Mouse (Mus musculus) G1E (cell line): ENCODE data around the gene Bcam. TPM values are rescaled to one million over a fixed set of nuclear protein-coding genes. Genes with fewer than 3 reads are reported as not detected.

Experiments
- ATAC-seq: 2 replicates; pipeline ENCODE4 v1.8.0; 2016; ENCODE audit warnings: mild to moderate bottlenecking; ENCODE audit not compliant: insufficient number of reproducible peaks, poor library complexity, low FRiP score, severe bottlenecking; ENCODE audit errors: extremely low read depth
- DNase-seq: peaks from one replicate; pipeline ENCODE4 v3.0.0; 2012; ENCODE audit warnings: low spot score
- H3K27me3 ChIP-seq: 2 replicates; pipeline ENCODE4 v1.6.1; 2012; ENCODE audit warnings: mild to moderate bottlenecking, low read length, inconsistent platforms; ENCODE audit not compliant: insufficient read depth
- H3K36me3 ChIP-seq: replicated peaks from 2 replicates; pipeline ENCODE3; 2012; ENCODE audit warnings: mild to moderate bottlenecking, inconsistent platforms
- H3K4me1 ChIP-seq: 2 replicates; pipeline ENCODE4 v1.6.1; 2012; ENCODE audit warnings: low read depth, low read length, inconsistent platforms, mixed read lengths; ENCODE audit not compliant: insufficient read depth
- H3K4me3 ChIP-seq: 2 replicates; pipeline ENCODE4 v1.5.1; 2012; ENCODE audit warnings: low read depth, mild to moderate bottlenecking, inconsistent platforms, low read length, moderate library complexity, mixed read lengths
- H3K9me3 ChIP-seq: replicated peaks from 2 replicates; pipeline ENCODE4 v1.6.1; 2012; ENCODE audit warnings: inconsistent platforms
- CTCF ChIP-seq: IDR thresholded peaks from 2 replicates; pipeline ENCODE4 v1.5.1; 2012; ENCODE audit warnings: low read depth, low read length, inconsistent platforms, mixed read lengths
- GATA1 ChIP-seq: IDR thresholded peaks from 2 replicates; pipeline ENCODE4 v1.6.1; 2012; ENCODE audit warnings: borderline replicate concordance, low read length, inconsistent platforms, mixed read lengths
- GATA2 ChIP-seq: IDR thresholded peaks from 2 replicates; pipeline ENCODE4 v1.6.1; 2012; ENCODE audit warnings: low read depth, low read length, inconsistent platforms, borderline replicate concordance
- POLR2AphosphoS5 ChIP-seq: IDR thresholded peaks from 2 replicates; pipeline ENCODE4 v1.6.1; 2012; ENCODE audit warnings: low read depth, low read length, inconsistent platforms; ENCODE audit not compliant: insufficient replicate concordance
- TAL1 ChIP-seq: conservative IDR thresholded peaks from 2 replicates; pipeline ENCODE4 v1.6.1; 2012; ENCODE audit warnings: low read depth, low read length, inconsistent platforms, mixed read lengths
- polyA plus RNA-seq: library from polyadenylated mRNA; stranded (reverse); fragments of >175 nt; gene quantifications from 2 replicates; pipeline ENCODE4 v1.2.3, GENCODE M21; 2012
- total RNA-seq, 2 experiments: library from RNA; stranded (forward) in 1 of 2; stranded (reverse) in 1 of 2; fragments of 200-1000 nt in 1 of 2; fragments of >200 nt in 1 of 2; fragmentation: Nextera tagmentation in 1 of 2; gene quantifications; 2 replicates each; pipeline ENCODE4 v1.2.3; 2014 to 2017

The Bcam gene
- total and polyA plus RNA-seq, 3 experiments = 0.05 TPM; not detected in 2

DNA sequence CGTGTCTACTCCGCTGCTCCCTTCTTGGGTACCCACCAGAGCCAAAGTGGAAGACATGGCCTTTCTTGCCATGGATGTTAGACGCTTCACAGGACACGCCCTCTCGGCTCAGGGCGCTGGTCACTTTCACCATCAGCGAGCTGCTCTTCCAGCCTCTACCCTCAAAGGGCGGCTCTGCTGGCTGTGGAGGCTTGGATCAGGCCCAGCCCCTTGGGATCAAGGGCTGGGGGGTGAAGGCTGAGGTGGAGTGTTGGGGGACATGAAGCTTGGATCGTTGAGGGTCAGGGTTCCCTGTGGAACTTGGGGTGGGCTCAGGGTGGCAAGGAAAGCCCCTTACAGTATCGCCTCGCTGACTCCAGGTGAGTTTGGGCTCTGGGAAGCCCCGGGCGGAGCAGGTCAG lies 12.2 kb downstream of the Bcam start:
- 0 out of 2 replicates have a peak, but pooled peaks cover 2% of the 10 kb centered on the region for H3K9me3 ChIP-seq
- ATAC-seq (no peak), DNase-seq (no peak)
- no peaks in the 10 kb centered on the region for H3K36me3 ChIP-seq
- peaks cover 14% of the 10 kb centered on the region for H3K4me1 ChIP-seq
- H3K27me3 ChIP-seq = peaks cover 19% of the 10 kb centered on the region
- TF ChIP-seq CTCF = no peak
- TF ChIP-seq GATA2 = no peak
- TF ChIP-seq POLR2AphosphoS5 = no peak
- no peak for TF ChIP-seq GATA1
- no peak for TF ChIP-seq TAL1
- H3K4me3 ChIP-seq = no peak overlapping the region

DNA sequence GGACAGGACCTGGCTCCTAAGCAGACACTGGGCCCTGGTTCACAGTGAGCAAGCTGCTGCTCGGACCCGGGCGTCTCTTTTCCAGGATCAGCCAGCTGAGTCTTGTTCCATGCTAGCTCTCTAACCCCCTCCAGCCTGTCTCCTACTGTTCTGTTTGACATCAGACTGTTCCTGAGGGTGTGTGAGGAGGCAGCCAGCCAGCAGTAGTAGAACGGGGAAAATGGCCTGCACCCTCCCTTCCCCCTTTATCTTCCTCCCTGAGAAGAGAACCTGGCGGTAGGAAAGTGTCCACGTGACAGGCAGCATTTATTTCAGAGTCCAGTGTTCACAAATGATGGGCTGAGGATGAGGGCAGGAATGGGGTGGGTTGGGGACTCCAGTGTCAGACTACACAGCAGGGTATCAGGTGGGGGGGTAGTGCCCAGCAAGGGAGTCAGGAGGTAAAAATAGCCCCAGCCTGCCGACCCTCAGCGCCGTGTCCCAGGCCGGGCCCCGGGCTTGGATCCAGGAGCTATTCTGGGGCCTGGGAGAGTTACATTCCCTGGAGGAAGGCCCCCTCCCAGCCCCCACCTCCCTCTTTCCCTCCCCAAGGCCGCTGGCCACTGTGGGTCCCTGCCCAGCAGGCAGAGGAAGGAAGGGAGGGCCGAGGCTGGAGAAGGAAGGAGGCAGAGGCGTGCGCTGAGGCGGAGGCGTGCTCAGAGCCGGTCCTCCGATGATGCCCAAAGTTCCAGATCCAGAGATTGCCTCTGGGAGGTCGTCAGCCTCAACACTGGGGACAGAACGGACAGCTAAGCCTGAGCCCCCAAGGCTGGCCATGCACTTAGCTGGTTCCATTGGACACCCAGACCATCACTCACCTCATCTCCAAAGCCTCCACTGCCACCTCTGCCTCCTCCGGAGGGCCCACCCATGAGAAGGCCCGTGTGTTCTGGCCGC lies 14.7 kb downstream of the Bcam start:
- Histone ChIP-seq H3K9me3 (0 out of 2 replicates have a peak, but pooled peaks cover 2% of the 10 kb centered on the region), H3K4me3 (no peak overlapping the region), H3K4me1 (peaks cover 12% of the 10 kb centered on the region), H3K36me3 (no peaks in the 10 kb centered on the region), H3K27me3 (peaks cover 19% of the 10 kb centered on the region)
- no peak for DNase-seq
- TF ChIP-seq GATA1 = no peak
- no peak for TF ChIP-seq CTCF
- no peak for TF ChIP-seq GATA2
- TF ChIP-seq TAL1 = no peak
- TF ChIP-seq POLR2AphosphoS5 = no peak
- no peak for ATAC-seq

DNA sequence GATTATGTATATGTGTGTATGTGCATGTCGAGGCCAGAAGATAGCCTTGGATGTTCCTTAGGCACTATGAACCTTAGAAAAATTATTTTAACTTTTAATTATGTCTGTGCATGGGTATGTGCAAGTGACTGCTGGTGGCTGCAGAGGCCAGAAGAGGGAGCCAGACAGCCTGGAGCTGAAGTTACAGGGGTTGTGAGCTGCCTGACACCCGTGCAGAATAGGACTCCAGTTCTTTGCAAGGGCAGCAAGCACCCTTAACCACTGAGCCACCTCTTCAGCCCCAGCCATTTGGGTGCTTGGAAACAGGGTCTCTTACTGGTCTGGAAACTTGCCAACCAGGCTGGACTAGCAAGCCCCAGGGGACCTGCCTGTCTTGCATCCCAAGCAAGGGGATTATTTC lies 15.8 kb downstream of the Bcam start:
- DNase-seq (no peak), ATAC-seq (no peak)
- Histone ChIP-seq H3K4me3 (no peak overlapping the region), H3K4me1 (peaks cover 15% of the 10 kb centered on the region), H3K9me3 (0 out of 2 replicates have a peak, but pooled peaks cover 2% of the 10 kb centered on the region), H3K36me3 (no peaks in the 10 kb centered on the region), H3K27me3 (peaks cover 16% of the 10 kb centered on the region)
- TF ChIP-seq CTCF (no peak), GATA2 (no peak), TAL1 (no peak), POLR2AphosphoS5 (no peak), GATA1 (no peak)

DNA sequence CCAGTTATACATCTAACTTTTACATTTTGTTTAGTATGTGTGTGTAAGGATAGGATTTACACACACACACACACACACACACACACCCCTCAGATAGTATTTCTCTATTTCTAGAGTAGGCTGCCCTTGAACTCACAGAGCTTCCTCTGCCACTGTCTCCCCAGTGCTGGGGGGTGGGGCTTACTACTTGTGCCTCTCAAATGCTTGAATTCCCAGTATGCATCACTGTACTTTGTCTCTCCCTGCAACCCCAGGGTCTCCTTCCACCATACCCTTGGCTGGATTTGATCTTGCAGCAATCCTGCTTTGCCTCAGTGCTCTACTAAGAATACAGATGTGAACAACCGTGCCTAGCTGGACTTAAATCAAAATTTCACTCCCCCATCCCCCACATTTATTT lies 16.8 kb downstream of the Bcam start:
- Histone ChIP-seq H3K36me3 (no peaks in the 10 kb centered on the region), H3K27me3 (peaks cover 16% of the 10 kb centered on the region), H3K9me3 (0 out of 2 replicates have a peak, but pooled peaks cover 2% of the 10 kb centered on the region), H3K4me1 (peaks cover 20% of the 10 kb centered on the region), H3K4me3 (no peak overlapping the region)
- TF ChIP-seq TAL1 (no peak), GATA2 (no peak), CTCF (no peak), POLR2AphosphoS5 (no peak), GATA1 (no peak)
- DNase-seq = no peak
- no peak for ATAC-seq

DNA sequence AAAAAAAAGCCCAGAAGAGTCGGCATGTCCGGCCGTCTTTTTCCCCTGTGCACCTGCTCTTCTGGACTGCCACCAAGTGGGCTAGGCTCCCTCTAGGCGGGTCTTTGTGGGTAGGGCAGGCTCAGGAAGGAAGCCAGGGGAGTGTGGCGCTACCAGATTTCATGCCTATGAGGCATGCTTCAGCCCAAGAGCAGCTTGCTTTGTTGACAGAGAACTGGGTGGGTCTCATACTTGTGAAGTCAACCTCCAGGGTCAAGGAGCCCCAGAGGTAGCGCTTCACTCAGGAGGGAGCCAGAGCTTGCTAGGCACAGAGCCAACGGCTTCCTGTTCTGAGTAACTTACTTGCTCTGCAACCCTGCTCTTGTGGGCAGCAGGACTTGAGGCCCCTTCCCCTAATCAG lies 17.2 kb downstream of the Bcam start:
- ATAC-seq = no peak

DNA sequence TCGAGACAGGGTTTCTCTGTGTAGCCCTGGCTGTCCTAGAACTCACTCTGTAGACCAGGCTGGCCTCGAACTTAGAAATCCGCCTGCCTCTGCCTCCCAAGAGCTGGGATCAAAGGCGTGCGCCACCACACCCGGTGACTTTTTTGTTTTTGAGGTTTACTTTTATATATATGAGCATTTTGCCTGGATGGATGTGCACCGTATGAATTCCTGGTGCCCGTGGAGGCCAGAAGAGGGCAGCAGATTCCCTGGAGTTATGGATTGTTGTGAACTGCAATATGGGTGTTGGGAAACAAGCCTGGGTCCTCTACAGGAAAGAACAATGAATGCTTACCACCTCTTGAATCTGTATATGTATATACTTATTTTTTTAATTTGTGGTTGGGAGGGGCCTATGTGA lies 18.2 kb downstream of the Bcam start:
- no peaks in the 10 kb centered on the region for H3K36me3 ChIP-seq
- H3K4me3 ChIP-seq = no peak overlapping the region
- H3K9me3 ChIP-seq = 0 out of 2 replicates have a peak, but pooled peaks cover 2% of the 10 kb centered on the region
- DNase-seq = no peak
- H3K4me1 ChIP-seq = peaks cover 34% of the 10 kb centered on the region
- TF ChIP-seq POLR2AphosphoS5 (no peak), GATA1 (no peak), TAL1 (no peak), GATA2 (no peak)
- ATAC-seq = no peak
- H3K27me3 ChIP-seq = peaks cover 11% of the 10 kb centered on the region

More for the DNA sequence above, 17.2 kb downstream of the Bcam start:
- no peaks in the 10 kb centered on the region for H3K36me3 ChIP-seq
- H3K4me1 ChIP-seq = peaks cover 24% of the 10 kb centered on the region
- DNase-seq = no peak
- no peak for TF ChIP-seq TAL1
- H3K27me3 ChIP-seq = peaks cover 11% of the 10 kb centered on the region
- H3K9me3 ChIP-seq = 0 out of 2 replicates have a peak, but pooled peaks cover 2% of the 10 kb centered on the region
- no peak overlapping the region for H3K4me3 ChIP-seq
